Mouse (Mus musculus): ENCODE data around the gene Gper1.

DNA sequence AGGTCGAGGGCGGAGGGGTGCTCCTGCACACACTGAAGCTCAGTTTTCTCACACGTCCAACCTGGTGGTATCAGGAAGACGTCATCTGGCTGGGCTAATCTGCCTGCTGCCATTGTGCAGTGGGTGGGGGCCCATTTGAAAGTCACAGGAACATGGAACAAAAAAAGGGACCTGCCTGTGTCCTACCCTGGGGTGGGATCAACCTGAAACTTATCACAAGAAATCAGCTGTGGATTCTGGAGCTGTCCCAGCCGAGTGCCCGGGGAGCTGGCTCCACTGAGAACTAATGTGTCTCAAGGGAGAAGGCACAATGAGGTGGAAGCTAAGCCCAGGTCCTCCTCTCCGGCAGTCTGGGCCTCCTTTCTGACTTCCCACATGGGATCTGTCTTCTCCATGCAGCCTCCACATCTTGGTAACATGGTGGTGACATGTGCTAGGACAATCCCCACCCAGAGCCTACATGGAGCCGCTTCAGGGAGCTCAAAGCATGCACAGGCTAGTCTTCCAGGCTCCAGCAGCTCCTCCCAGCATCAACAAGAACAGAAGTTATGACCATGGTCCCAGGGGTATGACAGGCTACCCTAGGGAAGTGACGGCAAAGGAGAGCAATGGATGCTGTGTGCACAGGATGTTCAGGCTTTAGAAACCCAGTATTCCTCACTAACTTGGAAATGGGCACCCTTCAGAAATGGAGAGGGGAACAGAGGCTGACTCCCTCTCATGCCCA lies 11.1 kb downstream of the Gper1 start:
- TF ChIP-seq POLR2A (IDR thresholded peaks at IDR 0.05; ENCODE audit: control insufficient read depth, low read depth, low read length) = no peak
- no peak for TF ChIP-seq CTCF (IDR thresholded peaks at IDR 0.05; ENCODE audit: control insufficient read depth, insufficient read depth, insufficient replicate concordance, low read depth, low read length)
